Mouse (Mus musculus): ENCODE results near the gene Dock9. TPM values are rescaled to one million over a fixed set of nuclear protein-coding genes. Genes with fewer than 3 reads are reported as not detected.
A peak's percentile ranks its signal among the peaks of the same experiment; 100 is the strongest.

Dock9 gene
- total and polyA plus RNA-seq, 2 experiments from 2014 or later: 14.0 to 68.8 TPM

GRCm38 (mm10) chr14:121585906-121586765 lies 211.5 kb downstream of the Dock9 start:
- H3K9ac ChIP-seq (replicated peaks; ENCODE audit: low read length, poor library complexity, severe bottlenecking): no peak overlapping the region
- no peak for TF ChIP-seq CTCF (IDR thresholded peaks at IDR 0.05)
- peak; percentile 43 for DNase-seq (ENCODE audit: low spot score)
- WGBS: 63% methylated on average over 21 of the region's 21 CpGs
- H3K27me3 ChIP-seq (ENCODE audit: insufficient read depth, low read length): no peaks in the 10 kb centered on the region
- no peak for ATAC-seq (ENCODE audit: low FRiP score)
- H3K4me1 ChIP-seq (ENCODE audit: insufficient read depth, low read length): no peaks in the 10 kb centered on the region
- no peak overlapping the region for H3K27ac ChIP-seq (ENCODE audit: low read depth, low read length)
- H3K4me2 ChIP-seq (ENCODE audit: low read depth, low read length, poor library complexity, severe bottlenecking): no peak overlapping the region
- H3K9me3 ChIP-seq (ENCODE audit: low read length): no peaks in the 10 kb centered on the region
- H3K4me3 ChIP-seq (ENCODE audit: low read depth, low read length): no peak overlapping the region
- H3K36me3 ChIP-seq (ENCODE audit: insufficient read depth, low read length): peaks cover 25% of the 10 kb centered on the region

DNA sequence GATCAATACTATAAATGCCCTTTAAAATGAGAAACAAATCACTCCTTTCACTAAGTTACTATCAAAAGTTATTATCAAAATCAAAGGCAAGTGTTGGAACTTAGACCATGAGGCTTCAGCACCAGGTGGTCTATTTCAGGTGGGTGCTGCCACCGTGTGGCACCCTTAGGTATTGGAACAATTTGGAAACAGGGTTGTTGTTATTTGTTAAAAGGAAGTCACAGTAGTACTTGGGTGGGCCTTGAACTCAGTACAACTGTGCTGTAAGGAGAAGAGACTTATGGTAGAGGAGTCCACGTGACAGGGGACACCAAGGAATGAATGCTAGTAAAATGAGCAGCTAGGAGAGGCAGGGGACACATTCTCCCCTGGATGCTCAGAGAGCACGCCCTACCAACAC lies 218.6 kb downstream of the Dock9 start:
- Histone ChIP-seq H3K27ac (ENCODE audit: low read depth, low read length) (no peak overlapping the region), H3K4me1 (ENCODE audit: insufficient read depth, low read length) (no peaks in the 10 kb centered on the region), H3K9me3 (ENCODE audit: low read length) (no peaks in the 10 kb centered on the region), H3K4me3 (ENCODE audit: low read depth, low read length) (no peak overlapping the region), H3K9ac (replicated peaks; ENCODE audit: low read length, poor library complexity, severe bottlenecking) (no peak overlapping the region), H3K36me3 (ENCODE audit: insufficient read depth, low read length) (peaks cover 58% of the 10 kb centered on the region), H3K27me3 (ENCODE audit: insufficient read depth, low read length) (no peaks in the 10 kb centered on the region), H3K4me2 (ENCODE audit: low read depth, low read length, poor library complexity, severe bottlenecking) (no peak overlapping the region)
- TF ChIP-seq CTCF (IDR thresholded peaks at IDR 0.05): peak; percentile 90
- WGBS: 42% methylated on average over 3 of the region's 3 CpGs
- no peak for ATAC-seq (ENCODE audit: low FRiP score)
- DNase-seq (ENCODE audit: low spot score): peak; percentile 56

DNA sequence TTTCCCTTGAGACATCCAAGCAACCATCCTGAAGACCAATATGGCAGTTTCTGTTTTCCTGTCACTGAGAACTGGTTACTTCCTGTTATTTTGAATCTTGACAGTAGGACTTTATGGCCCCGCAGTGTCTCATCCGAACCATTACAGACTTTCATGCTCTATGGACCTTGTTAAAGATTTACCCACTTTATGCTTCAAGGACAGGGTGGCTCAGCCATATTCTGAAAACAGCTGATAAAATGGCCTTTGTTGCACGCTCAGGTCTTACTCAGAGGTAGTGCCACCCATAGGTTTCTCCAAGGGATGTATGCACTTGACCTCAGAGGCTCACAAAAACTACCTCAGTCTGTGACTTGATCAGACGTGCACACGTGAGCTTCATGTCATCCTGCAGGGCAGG lies 224.2 kb downstream of the Dock9 start:
- H3K27me3 ChIP-seq (ENCODE audit: insufficient read depth, low read length): no peaks in the 10 kb centered on the region
- H3K9me3 ChIP-seq (ENCODE audit: low read length): no peaks in the 10 kb centered on the region
- no peak overlapping the region for H3K4me2 ChIP-seq (ENCODE audit: low read depth, low read length, poor library complexity, severe bottlenecking)
- ATAC-seq (ENCODE audit: low FRiP score) (no peak), DNase-seq (ENCODE audit: low spot score) (no peak)
- peaks cover 33% of the 10 kb centered on the region for H3K36me3 ChIP-seq (ENCODE audit: insufficient read depth, low read length)
- H3K9ac ChIP-seq (replicated peaks; ENCODE audit: low read length, poor library complexity, severe bottlenecking): no peak overlapping the region
- no peak for TF ChIP-seq CTCF (IDR thresholded peaks at IDR 0.05)
- H3K27ac ChIP-seq (ENCODE audit: low read depth, low read length): no peak overlapping the region
- H3K4me1 ChIP-seq (ENCODE audit: insufficient read depth, low read length): no peaks in the 10 kb centered on the region
- no peak overlapping the region for H3K4me3 ChIP-seq (ENCODE audit: low read depth, low read length)
- WGBS: 93% methylated on average over 5 of the region's 5 CpGs

DNA sequence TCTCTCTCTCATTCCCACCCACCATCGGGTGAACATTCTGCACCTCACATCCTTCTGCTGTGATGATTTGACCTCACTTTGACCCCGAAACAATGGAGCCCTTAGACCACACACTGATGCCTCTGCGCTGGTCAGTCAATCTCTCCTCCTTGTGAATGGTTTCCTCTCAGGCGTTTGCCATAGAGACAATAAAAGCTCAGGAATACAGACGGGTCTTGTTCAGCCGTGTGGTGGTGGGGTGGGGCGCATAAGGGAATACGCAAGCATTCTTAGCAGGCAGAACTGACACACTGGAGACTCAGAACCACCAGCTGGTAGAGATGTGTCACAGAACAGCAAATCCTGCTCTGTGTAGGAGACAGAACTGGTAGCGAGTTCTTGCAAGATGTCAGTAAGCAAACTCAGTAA lies 230.8 kb downstream of the Dock9 start:
- Histone ChIP-seq H3K36me3 (ENCODE audit: insufficient read depth, low read length) (peaks cover under 1% of the 10 kb centered on the region; the same call in 1 of the 2 replicates), H3K27me3 (ENCODE audit: insufficient read depth, low read length) (no peaks in the 10 kb centered on the region), H3K27ac (ENCODE audit: low read depth, low read length) (no peak overlapping the region), H3K9ac (replicated peaks; ENCODE audit: low read length, poor library complexity, severe bottlenecking) (no peak overlapping the region), H3K4me2 (ENCODE audit: low read depth, low read length, poor library complexity, severe bottlenecking) (no peak overlapping the region), H3K4me1 (ENCODE audit: insufficient read depth, low read length) (peaks cover 13% of the 10 kb centered on the region; the same call in 1 of the 2 replicates), H3K4me3 (ENCODE audit: low read depth, low read length) (no peak overlapping the region), H3K9me3 (ENCODE audit: low read length) (no peaks in the 10 kb centered on the region)
- DNase-seq (ENCODE audit: low spot score): peak; percentile 41
- TF ChIP-seq CTCF (IDR thresholded peaks at IDR 0.05): no peak
- WGBS: 16% methylated on average over 9 of the region's 9 CpGs
- ATAC-seq (ENCODE audit: low FRiP score): peak; percentile 67

DNA sequence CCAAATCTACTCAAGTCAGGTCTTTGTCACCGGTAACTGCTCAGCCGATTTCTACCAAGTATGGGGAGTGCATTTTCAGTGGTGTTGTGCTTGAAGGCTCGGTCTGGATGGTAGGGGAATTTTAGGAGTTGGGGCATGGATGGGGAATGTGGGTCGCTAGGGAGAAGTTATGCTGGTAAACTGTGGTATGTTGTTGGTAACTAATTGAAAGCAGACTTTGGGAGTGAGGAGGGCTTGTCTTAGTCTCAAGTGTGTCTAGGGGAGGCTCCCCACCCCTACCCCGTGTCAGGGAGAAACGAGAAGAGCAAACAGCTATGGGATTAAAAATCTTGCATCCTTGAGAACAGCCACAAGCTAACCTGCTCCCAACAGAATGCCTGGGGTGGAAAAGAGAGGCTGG lies 231.7 kb downstream of the Dock9 start:
- H3K27me3 ChIP-seq (ENCODE audit: insufficient read depth, low read length): no peaks in the 10 kb centered on the region
- peaks cover 13% of the 10 kb centered on the region; the same call in 1 of the 2 replicates for H3K4me1 ChIP-seq (ENCODE audit: insufficient read depth, low read length)
- H3K9ac ChIP-seq (replicated peaks; ENCODE audit: low read length, poor library complexity, severe bottlenecking): no peak overlapping the region
- no peak overlapping the region for H3K4me3 ChIP-seq (ENCODE audit: low read depth, low read length)
- no peak overlapping the region for H3K4me2 ChIP-seq (ENCODE audit: low read depth, low read length, poor library complexity, severe bottlenecking)
- no peak overlapping the region for H3K27ac ChIP-seq (ENCODE audit: low read depth, low read length)
- WGBS: 40% methylated on average over 6 of the region's 6 CpGs
- TF ChIP-seq CTCF (IDR thresholded peaks at IDR 0.05): no peak
- peaks cover 8% of the 10 kb centered on the region for H3K36me3 ChIP-seq (ENCODE audit: insufficient read depth, low read length)
- DNase-seq (ENCODE audit: low spot score) (no peak), ATAC-seq (ENCODE audit: low FRiP score) (no peak)
- no peaks in the 10 kb centered on the region for H3K9me3 ChIP-seq (ENCODE audit: low read length)

DNA sequence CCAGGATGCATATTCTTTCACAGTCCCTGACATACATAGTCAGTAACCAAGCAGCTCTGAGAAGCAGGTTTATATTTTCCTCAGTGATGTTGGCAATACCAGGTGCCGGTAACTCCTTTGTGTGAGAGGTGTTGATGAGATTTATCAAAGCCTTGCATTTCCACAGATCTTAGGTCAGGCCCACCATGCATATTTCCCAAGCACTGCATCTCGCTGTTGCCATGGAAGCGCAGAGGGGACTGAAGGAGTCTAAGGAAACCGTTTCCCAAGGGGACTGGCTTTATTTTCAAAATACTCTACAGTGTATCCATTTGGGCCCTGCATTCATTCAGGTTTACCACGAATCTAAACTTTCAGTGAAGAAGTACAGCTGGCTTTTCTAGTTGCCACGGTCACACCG lies 233.0 kb downstream of the Dock9 start:
- DNase-seq (ENCODE audit: low spot score) (peak; percentile 61), ATAC-seq (ENCODE audit: low FRiP score) (no peak)
- H3K27me3 ChIP-seq (ENCODE audit: insufficient read depth, low read length): no peaks in the 10 kb centered on the region
- no peak overlapping the region for H3K4me2 ChIP-seq (ENCODE audit: low read depth, low read length, poor library complexity, severe bottlenecking)
- H3K9ac ChIP-seq (replicated peaks; ENCODE audit: low read length, poor library complexity, severe bottlenecking): no peak overlapping the region
- H3K4me3 ChIP-seq (ENCODE audit: low read depth, low read length): no peak overlapping the region
- no peak for TF ChIP-seq CTCF (IDR thresholded peaks at IDR 0.05)
- 18% methylated on average over 7 of the region's 7 CpGs for WGBS
- H3K27ac ChIP-seq (ENCODE audit: low read depth, low read length): peak overlapping the region; percentile 55; the same call in 1 of the 2 replicates
- H3K9me3 ChIP-seq (ENCODE audit: low read length): no peaks in the 10 kb centered on the region
- peaks cover 13% of the 10 kb centered on the region for H3K36me3 ChIP-seq (ENCODE audit: insufficient read depth, low read length)
- H3K4me1 ChIP-seq (ENCODE audit: insufficient read depth, low read length): peaks cover 13% of the 10 kb centered on the region; the same call in 1 of the 2 replicates

All from midbrain, postnatal 0 days (tissue).